Comparison of ENCODE assay signal across 15 mouse cellular contexts in the genomic region with DNA sequence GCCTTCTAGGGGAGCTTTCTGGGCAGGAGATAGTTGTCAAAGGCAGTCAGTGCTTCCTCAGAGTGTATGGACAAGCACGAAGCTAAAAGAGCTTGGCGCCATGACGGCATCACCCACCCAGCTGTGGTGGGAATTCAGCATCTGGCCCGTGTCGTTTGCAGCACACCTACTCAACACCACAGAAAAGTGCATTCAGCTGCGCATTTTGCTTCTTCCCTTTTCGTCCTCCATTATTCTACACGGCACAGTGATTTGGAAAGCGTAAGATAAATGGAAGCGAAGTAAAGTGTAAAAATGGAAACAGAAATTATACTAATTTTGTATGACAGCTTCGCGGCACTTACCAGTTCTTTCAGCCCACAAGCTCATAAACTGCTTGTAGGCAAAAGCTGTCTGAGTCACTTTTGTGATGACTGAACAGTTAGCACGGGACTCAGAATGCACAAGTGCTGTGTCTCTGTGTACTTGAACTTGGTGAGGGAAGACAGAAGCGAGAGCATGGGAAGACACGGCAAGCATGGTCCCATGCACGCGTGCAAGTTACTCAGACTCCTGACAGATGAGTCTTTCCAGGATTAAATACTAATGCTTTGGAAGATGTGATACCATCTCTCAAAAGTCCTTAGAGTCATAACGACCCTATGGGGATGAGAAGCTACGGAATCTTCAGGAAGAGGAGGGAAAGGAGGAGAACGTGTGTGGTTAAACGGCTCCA.
DNase-seq lines count a peak whose midpoint lies in the region; TF ChIP-seq lines count a peak whose summit lies in the region.
"Had no signal": no experiment of that assay in that cellular context is flagged by ENCODE, and none has a peak within 500 bp of the region (broad histone marks: within the 10 kb centered on the region; RNA-seq: fewer than 3 reads in every experiment).

No protein-coding gene starts in this region.

- TF ChIP-seq CTCF in layer of hippocampus, adult 2 months (conservative IDR thresholded peaks at IDR 0.05): no peak

- H3K4me3 ChIP-seq in layer of hippocampus, adult 2 months: no peak overlapping the region
- H3K4me3 ChIP-seq: hindbrain, embryonic 10.5 days; neural tube, embryonic 15.5 days had no signal

- H3K27ac ChIP-seq in layer of hippocampus, adult 2 months: peak overlapping the region; percentile 36; the same call in 1 of the 2 replicates
- H3K27ac ChIP-seq: hindbrain, embryonic 10.5 days; liver, embryonic 14.5 days; neural tube, embryonic 15.5 days had no signal

- DNase-seq in frontal cortex, adult 2 months (ENCODE audit: extremely low spot score in 1 of 2, low spot score in 1 of 2): peak; percentile 28 to 62
- DNase-seq in frontal cortex, postnatal 14 days (ENCODE audit: low spot score in 2 of 2): no peak
- peak in 1 of 2 experiments; percentile 10 for DNase-seq in layer of hippocampus, adult 2 months (ENCODE audit: low spot score in 2 of 2)
- DNase-seq in layer of hippocampus, adult 9-10 months (ENCODE audit: low spot score): no peak
- DNase-seq in right cerebral cortex, adult 18-20 months: peak; percentile 47
- DNase-seq in right cerebral cortex, postnatal 4 days: no peak
- DNase-seq in kidney, adult 8-10 months: no peak
- no peak for DNase-seq in cerebellum, adult 11-12 months
- DNase-seq: B cell, adult 2 months; cerebellum, adult 8-10 months; layer of hippocampus, adult 9-11 months; thymus, postnatal 25 days had no signal

Comparison
In these comparisons a context has a peak if more than half of its experiments do, and no peak if none do; other contexts are left out.
1. DNase-seq: peak in frontal cortex, adult 2 months (2 of 2) and right cerebral cortex, adult 18-20 months (single experiment); none in frontal cortex, postnatal 14 days (0 of 2), layer of hippocampus, adult 9-10 months (single experiment), right cerebral cortex, postnatal 4 days (single experiment), kidney, adult 8-10 months (0 of 2) and cerebellum, adult 11-12 months (single experiment).